Comparison of ENCODE assay signal across 20 mouse cellular contexts in the genomic region with DNA sequence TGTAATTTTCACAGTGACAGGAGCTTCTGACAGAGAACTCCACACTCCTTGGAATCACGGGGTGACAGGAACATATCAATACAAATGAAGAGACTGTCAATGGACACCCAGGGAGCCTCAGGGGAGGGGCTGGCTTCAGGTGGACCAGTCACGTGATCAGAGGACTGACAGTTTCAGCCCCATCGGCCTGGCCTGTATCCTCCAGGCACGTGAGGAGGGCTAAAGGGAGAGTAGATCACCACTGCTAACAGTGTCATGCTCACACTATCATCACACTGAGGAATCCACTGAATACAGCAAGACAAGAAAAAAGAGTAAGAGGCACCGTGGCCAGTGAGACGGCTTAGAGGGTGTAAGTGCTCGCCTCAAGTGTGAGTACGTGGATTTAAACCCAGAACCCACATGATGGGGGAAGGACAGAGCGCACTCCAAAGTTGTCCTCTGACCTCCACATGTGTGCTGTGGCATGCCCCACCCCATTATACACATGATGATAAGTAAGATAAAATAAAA.
DNase-seq lines count a peak whose midpoint lies in the region; ATAC-seq lines count a peak whose summit lies in the region.
"Had no signal": no experiment of that assay in that cellular context is flagged by ENCODE, and none has a peak within 500 bp of the region (broad histone marks: within the 10 kb centered on the region; RNA-seq: fewer than 3 reads in every experiment).

No protein-coding gene starts in this region.

- no peak overlapping the region for H3K9ac ChIP-seq in midbrain, embryonic 11.5 days (ENCODE audit: low read length)
- no peak overlapping the region for H3K9ac ChIP-seq in midbrain, embryonic 13.5 days (replicated peaks)
- H3K9ac ChIP-seq: embryonic facial prominence, embryonic 13.5 days; embryonic facial prominence, embryonic 15.5 days; forebrain, embryonic 13.5 days had no signal

- H3K36me3 ChIP-seq in midbrain, embryonic 11.5 days (ENCODE audit: control insufficient read depth, insufficient read depth, low read length): no peaks in the 10 kb centered on the region
- peaks cover 2% of the 10 kb centered on the region; the same call in 1 of the 2 replicates for H3K36me3 ChIP-seq in midbrain, embryonic 13.5 days
- H3K36me3 ChIP-seq: embryonic facial prominence, embryonic 15.5 days; forebrain, embryonic 10.5 days had no signal

- 78% methylated on average over 9 of the region's 9 CpGs for whole genome bisulfite sequencing in midbrain, embryonic 11.5 days
- 83% methylated on average over 9 of the region's 9 CpGs for WGBS in midbrain, embryonic 13.5 days

- H3K27ac ChIP-seq in midbrain, embryonic 11.5 days (ENCODE audit: low read depth, low read length): no peak overlapping the region
- H3K27ac ChIP-seq in midbrain, embryonic 13.5 days: no peak overlapping the region
- H3K27ac ChIP-seq: embryonic facial prominence, embryonic 13.5 days; embryonic facial prominence, embryonic 15.5 days; forebrain, embryonic 10.5 days; forebrain, embryonic 13.5 days had no signal

- DNase-seq in heart, adult 11 months: peak; percentile 82
- DNase-seq in heart, postnatal 36 days: no peak
- peak; percentile 73 for DNase-seq in midbrain, embryonic 11.5 days (ENCODE audit: low spot score, missing footprints)
- DNase-seq: adrenal gland, adult 2 months; adrenal gland, postnatal 10 days; adrenal gland, postnatal 25 days; cerebellum, adult 11 months; cerebellum, adult 18-20 months; cerebellum, adult 8-10 months; cerebellum, adult 9-11 months; cerebellum, postnatal 14 days; cerebellum, postnatal 36 days; embryo, embryonic 11 days had no signal

- no peaks in the 10 kb centered on the region for H3K4me1 ChIP-seq in midbrain, embryonic 11.5 days (ENCODE audit: control insufficient read depth, insufficient read depth, low read length)
- peaks cover 6% of the 10 kb centered on the region for H3K4me1 ChIP-seq in midbrain, embryonic 13.5 days (replicated peaks)

- intact Hi-C loops in heart, postnatal 36 days (cut with DNase I): no loop called here

- H3K4me3 ChIP-seq in midbrain, embryonic 11.5 days (ENCODE audit: low read depth, low read length): no peak overlapping the region
- H3K4me3 ChIP-seq in midbrain, embryonic 13.5 days (replicated peaks): no peak overlapping the region
- H3K4me3 ChIP-seq: embryonic facial prominence, embryonic 13.5 days; embryonic facial prominence, embryonic 15.5 days; erythroblast, embryonic 14.5 days; forebrain, embryonic 10.5 days; forebrain, embryonic 13.5 days had no signal

- no peaks in the 10 kb centered on the region for H3K27me3 ChIP-seq in midbrain, embryonic 11.5 days (ENCODE audit: control insufficient read depth, insufficient read depth, low read length)
- no peaks in the 10 kb centered on the region for H3K27me3 ChIP-seq in midbrain, embryonic 13.5 days
- H3K27me3 ChIP-seq: embryonic facial prominence, embryonic 13.5 days; embryonic facial prominence, embryonic 15.5 days; forebrain, embryonic 13.5 days had no signal

- ATAC-seq in midbrain, embryonic 11.5 days (ENCODE audit: low FRiP score): no peak
- no peak for ATAC-seq in midbrain, embryonic 13.5 days
- ATAC-seq: forebrain, embryonic 13.5 days; forebrain, embryonic 16.5 days had no signal

- no peaks in the 10 kb centered on the region for H3K9me3 ChIP-seq in midbrain, embryonic 11.5 days (ENCODE audit: control insufficient read depth, low read length)
- H3K9me3 ChIP-seq in midbrain, embryonic 13.5 days: no peaks in the 10 kb centered on the region
- H3K9me3 ChIP-seq: embryonic facial prominence, embryonic 13.5 days; embryonic facial prominence, embryonic 15.5 days; forebrain, embryonic 10.5 days; forebrain, embryonic 13.5 days had no signal

- H3K4me2 ChIP-seq in midbrain, embryonic 11.5 days: no peak overlapping the region
- no peak overlapping the region for H3K4me2 ChIP-seq in midbrain, embryonic 13.5 days (replicated peaks)
- H3K4me2 ChIP-seq: embryonic facial prominence, embryonic 13.5 days; embryonic facial prominence, embryonic 15.5 days; forebrain, embryonic 13.5 days had no signal

Comparison
In these comparisons a context has a peak if more than half of its experiments do, and no peak if none do; other contexts are left out.
1. DNase-seq: peak in heart, adult 11 months (single experiment) and midbrain, embryonic 11.5 days (single experiment); none in heart, postnatal 36 days (0 of 2).